Mouse (Mus musculus) heart, postnatal 0 days (tissue): ENCODE results near the gene Adamtsl4.

ENCODE experiments used
- CTCF ChIP-seq: IDR thresholded peaks from 2 replicates; pipeline ENCODE4 v1.5.1; 2016; ENCODE audit warnings: antibody characterized with exemption, control low read depth, low read depth
- EP300 ChIP-seq: IDR thresholded peaks from 2 replicates; pipeline ENCODE4 v1.6.1; 2016; ENCODE audit warnings: antibody characterized with exemption, low read depth

DNA sequence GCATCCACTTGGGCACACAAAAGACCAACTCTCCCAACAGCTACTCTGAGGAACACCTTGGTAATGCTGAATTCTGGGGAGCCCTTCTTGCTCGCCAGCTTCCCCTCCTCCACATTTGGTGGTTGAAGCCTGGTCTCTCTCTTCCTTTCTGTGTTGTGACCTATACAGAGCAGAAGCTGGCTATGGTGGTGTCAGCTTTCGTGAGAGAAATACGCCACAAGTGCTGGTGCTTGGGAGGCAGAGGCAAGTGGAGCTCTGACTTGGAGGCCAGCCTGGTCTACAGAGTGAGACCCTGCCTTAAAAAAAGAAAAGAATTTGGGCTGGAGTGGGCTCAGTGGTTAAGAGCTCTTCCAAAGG, 18.4 kb downstream of the Adamtsl4 start:
- no peak for TF ChIP-seq CTCF
- no peak for TF ChIP-seq EP300
